Mouse (Mus musculus): Measurements from ENCODE around the gene Cisd2.

GRCm38 (mm10) chr3:135438531-135438912 lies 14.8 kb upstream of the Cisd2 start:
- TF ChIP-seq CTCF (IDR thresholded peaks at IDR 0.05; ENCODE audit: low read depth) (no peak), EP300 (IDR thresholded peaks at IDR 0.05; ENCODE audit: low read depth) (no peak)

All from liver, postnatal 0 days (tissue).